Mouse (Mus musculus): ENCODE measurements around the gene Tmem74b. TPM values are rescaled to one million over a fixed set of nuclear protein-coding genes. Genes with fewer than 3 reads are reported as not detected.

Tmem74b gene
- total RNA-seq, 4 experiments from 2014 or later, result 0.46 to 1.8 (median 1.3) TPM

DNA sequence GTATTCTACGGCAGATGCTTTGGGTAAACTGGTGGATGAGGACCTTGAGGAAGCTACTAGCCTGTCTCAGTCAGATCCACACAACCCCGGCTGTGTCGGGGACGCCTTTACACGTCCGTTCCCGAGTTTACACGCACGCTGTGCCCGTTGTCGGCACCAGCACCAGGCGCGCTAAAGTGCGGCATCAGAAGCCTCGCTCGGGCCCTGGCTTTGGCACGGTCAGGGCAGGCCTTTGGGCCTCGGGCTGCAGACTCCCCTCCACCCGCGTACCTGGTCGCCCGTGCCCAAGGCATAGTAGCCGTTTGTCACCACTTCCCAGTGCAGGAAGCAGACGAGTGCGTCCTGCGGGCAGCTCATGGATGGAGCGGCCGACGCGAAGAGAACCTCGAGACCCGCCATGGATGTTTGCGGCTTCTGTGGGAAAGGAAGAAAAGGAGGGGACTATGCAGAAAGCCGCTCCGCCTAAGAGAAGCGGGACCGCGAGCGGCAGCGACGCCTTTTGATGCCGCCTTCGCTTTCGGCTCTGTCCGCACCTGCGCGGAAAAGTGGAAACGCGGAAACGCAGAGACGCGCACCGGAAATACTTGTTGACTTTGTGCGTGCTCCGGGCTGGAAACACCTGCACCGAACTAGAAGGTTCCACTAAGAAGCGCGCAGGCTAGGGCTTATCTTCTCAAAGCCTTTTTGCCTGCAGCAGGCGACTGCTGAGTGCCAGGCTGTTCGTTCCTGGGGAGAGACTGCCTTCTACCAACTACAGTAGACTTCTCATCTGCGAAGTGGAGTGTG, 39.1 kb downstream of the Tmem74b start:
- DNase-seq (ENCODE audit: low spot score in 2 of 2), result peak; percentile 71 to 73

DNA sequence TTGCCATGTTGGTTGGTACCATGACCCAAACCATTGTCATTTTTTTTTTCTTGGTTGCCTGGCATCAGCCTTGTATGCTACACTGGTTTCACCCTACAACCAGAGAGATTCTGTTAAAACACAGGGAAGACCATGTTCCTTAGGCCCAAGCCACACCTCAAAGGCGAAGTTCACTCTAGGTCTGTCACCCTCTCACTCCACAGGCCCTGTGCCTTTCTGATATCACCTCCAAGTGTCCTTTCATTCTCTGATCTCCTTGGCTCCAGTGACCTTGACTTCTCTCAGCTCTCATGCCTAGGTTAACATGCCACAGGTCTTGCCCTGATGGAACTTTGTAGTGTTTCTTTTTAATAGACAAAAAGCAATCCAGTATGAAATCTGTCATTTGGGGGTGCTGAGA, 40.3 kb downstream of the Tmem74b start:
- DNase-seq (ENCODE audit: low spot score in 2 of 2), result no peak

DNA sequence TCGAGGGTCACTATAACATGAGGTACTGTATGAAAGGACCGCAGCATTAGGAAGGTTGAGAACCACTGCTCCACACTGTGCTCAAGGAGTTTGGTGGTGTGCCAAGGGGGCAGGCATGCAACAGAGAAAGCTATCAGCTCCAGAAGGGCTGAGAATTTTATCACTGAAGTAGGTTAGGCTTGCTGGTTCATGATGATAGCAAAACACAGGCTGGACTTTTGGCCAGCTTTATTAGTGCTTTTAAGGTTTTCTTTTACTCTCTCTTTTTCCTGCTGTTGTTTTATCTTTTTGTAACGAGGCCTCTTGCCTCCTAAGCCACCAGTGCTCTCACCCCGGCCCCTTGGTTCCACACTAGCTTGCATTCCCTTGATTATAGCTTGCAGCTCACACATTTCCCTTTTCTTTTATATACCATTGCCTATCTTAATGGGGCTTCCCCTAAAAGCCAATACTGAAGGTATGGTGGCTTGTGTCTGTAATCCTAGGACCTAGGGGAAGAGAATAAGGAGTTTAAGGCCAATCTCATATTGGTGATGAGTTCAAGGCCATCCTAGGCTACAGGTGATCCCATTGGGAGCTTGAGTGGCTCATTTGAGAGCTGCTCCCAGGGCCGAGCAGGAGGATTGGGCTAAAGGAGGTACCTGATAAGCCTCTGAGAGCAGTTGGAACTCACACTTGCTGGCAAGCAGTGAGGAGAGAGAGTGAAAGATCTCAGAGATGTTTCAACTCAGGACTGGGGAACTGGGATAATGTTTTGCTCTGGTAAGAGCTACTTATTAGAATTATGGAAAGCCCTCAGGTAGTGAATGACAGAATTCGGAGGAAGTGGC, 41.3 kb downstream of the Tmem74b start:
- DNase-seq (ENCODE audit: low spot score in 2 of 2), result no peak

DNA sequence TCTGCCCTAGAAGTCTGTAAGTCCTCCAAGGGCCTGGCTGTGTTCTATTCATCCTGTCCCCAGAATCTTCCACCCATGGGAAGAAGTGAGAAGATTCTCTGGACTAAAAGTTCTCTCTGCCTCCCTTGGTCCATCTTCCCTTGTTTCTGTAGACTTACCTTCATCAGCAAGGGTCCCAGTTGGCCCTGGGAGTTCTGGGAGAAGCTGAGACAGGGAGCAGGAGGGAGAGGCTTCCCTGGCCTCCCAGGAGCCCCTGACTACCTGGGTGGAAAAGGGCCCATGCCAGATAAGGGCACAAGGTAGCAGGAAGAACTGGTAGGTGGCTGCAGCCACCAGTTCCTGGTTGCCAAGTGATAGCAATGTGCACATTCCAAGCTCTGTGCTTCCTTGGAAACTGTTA, 42.0 kb downstream of the Tmem74b start, which contains the start of gene Psmf1:
Gene Psmf1 (minus strand): TSS at position 342 of the 400 bp plus-strand sequence.
- no peak for DNase-seq (ENCODE audit: low spot score in 2 of 2)

DNA sequence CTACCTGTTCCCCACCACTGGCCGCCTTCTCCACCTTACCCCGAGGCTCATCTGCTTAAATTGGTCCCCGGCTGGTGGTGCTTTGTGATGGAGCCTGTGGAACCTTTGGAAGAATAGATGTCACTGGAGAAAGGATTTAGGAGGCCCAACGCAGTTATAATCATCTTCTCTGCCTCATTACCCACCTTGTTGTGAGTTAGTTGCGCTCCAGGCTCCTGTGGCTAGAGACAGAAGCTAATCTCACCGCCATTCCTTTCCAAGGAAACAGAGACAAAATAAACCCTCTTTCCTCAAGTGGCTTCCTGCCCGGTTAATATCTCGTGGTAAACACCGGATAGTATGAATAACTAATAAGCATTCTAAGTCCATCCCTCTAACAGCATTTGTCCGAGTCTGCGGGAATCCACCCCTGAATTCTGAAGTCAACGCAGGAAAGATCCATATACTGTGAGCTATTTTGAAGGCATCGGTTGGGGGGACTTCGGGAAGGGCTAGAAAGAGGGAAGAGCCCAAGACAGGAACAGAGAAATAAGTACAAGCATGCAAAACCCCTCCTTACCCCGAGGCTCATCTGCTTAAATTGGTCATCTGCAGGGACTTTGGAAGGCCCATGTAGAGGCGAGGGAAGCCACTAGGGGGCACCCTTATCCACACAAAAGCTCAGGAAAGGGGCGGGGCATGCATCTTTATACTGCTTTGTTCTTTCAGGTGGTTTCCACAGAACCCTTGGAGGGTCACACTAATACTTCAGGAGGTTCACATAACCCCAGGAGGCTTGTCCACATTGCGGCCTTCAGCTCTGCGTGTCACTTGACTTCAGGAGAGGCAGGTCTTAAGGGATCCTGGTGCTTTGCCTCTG, 46.3 kb downstream of the Tmem74b start:
- DNase-seq (ENCODE audit: low spot score in 2 of 2), result peak in 1 of 2 experiments; percentile 11

DNA sequence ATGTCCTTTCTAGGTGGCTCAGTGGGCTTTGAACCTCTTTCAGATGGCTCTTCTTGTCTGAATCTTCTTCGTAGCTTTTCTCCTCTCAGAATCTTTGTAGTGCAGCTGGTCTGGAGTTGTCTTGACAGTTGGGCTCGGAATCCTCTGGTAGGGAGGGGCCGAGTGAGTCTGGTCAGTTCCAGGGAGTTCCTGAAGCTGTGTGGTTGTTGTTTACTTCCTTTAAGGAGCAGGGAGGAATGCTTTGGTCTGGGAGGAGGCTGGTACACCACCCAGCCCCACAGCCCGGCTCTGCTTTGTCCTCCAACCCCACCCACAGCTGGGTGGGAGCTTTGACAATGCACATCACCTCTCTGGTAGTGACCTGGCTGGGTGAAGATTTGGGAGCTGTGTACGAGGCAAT, 49.5 kb downstream of the Tmem74b start:
- DNase-seq (ENCODE audit: low spot score in 2 of 2), result no peak

DNA sequence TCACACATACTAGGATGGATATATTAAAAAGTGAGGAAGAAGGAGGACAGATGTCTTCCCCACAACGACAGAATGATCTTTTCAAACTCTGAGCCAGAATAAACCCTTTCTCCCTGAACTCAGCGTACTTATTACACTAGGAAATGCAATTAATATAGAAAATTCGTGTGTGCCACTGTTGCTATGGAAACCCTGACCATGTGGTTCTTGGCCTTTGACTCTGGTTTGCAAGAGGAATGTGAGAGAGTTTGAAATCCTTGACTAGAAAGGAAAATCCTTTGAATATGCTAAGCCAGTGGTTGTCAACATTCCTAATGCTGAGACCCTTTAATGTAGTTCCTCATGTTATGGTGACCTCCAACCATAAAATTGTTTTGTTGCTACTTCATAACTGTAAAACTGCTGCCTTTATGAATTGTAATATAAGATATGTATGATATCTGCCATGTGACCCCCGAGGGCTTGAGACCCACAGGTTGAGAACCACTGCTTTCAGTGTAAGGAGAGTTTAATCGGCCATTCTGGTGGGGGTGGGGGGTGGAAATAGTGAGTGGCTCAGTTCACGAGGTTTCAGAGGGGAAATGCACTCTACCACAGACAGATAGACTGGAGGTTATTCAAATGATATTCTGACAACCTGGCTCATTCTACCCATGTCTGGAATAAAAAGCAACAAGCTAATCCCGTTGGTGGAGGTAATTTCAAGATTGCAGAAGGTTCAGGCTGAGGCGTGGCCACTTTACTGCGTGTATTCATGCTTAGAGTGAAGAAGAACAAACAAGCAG, 54.7 kb downstream of the Tmem74b start:
- DNase-seq (ENCODE audit: low spot score in 2 of 2), result no peak

DNA sequence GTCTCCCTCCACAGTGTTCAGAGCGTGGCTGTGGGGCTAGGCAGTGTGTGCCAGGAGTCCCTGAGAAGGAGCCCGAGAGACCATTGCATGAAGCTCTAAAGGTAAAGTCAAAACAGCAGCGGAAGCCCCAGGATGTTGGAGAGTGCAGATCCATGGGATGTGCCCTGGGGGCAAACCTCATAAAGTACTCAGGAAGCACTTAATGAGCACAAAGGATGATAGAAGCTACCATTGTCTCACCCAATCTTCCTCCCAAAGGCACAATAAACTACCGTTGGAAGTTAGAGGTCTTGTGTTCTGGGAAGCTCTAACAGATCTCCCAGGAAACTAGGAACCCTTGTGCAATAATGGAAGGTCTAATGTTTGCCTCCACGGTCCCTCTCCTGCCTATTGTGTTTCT, 55.6 kb downstream of the Tmem74b start:
- DNase-seq (ENCODE audit: low spot score in 2 of 2), result no peak

DNA sequence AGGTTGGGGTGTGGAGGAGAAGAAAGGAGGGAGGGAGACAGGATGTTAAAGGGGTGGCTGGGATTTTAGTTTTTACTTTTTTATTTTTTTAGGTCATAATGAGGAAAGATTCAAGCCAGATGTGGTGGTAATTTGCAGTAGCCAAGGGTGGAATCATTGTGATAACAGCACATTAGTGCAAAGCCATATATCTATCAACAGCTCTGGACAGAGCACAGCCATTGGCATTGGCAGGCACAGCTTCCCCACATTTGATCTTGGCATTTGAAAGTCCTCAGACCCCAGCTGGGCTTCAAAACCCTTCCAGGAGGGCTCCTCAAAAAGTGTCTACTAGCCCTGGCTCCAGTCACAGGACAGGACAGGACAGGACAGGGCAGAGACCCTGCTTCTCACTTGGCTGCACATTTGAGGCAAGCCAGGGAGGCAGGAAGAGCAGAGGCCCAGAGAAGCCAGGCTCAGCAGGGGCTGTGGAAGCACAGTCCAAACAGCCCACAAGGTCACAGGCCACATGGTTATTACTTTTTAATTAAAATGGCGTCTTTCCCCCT, 57.1 kb downstream of the Tmem74b start:
- no peak for DNase-seq (ENCODE audit: low spot score in 2 of 2)

Other genes starting within 250 kb of the Tmem74b start
- not detected for gene 4921509C19Rik, start 225.9 kb upstream of the Tmem74b start, total RNA-seq (2022)
- 10 to 100 TPM; 72.8 to 83.3 (median 76.7) TPM for gene Nsfl1c, start 207.8 kb upstream of the Tmem74b start, total RNA-seq (2022)
- 100 to 1,000 TPM; 185 to 209 (median 194) TPM for gene Fkbp1a, start 159.5 kb upstream of the Tmem74b start, total RNA-seq (2022)
- gene Sdcbp2, start 129.4 kb upstream of the Tmem74b start, total RNA-seq (2022), result 1 to 10 TPM in 2 of 4 experiments, under 1 TPM in 2; 0.17 to 1.1 (median 0.82) TPM
- 10 to 100 TPM; 33.2 to 45.9 (median 39.9) TPM for gene Snph, start 69.4 kb upstream of the Tmem74b start, total RNA-seq (2022)
- not detected for gene Rad21l, start 33.5 kb upstream of the Tmem74b start, total RNA-seq (2022)
- gene Psmf1, start 42.2 kb downstream of the Tmem74b start, total RNA-seq (2022), result 10 to 100 TPM; 15.4 to 17.7 (median 16.8) TPM
- not detected for gene Rspo4, start 140.9 kb downstream of the Tmem74b start, total RNA-seq (2022)
- gene Angpt4, start 209.2 kb downstream of the Tmem74b start, total RNA-seq (2022), result under 1 TPM in 1 of 4 experiments, not detected in 3; 0.16 TPM

Measured in gastrocnemius, adult 8-10 months (tissue).